Mouse (Mus musculus) CH12.LX (cell line): ENCODE data around the gene Msh2.

ENCODE experiments used
- CTCF ChIP-seq, 2 experiments: IDR thresholded peaks in 1 of 2; conservative IDR thresholded peaks in 1 of 2; 2 replicates each; pipeline ENCODE4 v1.5.1; 2011 to 2012; ENCODE audit warnings: low read depth in 2 of 2, low read length in 2 of 2, improper control_type of control experiment in 1 of 2, inconsistent platforms in 1 of 2, mild to moderate bottlenecking in 1 of 2, moderate library complexity in 1 of 2
- E2F4 ChIP-seq: IDR thresholded peaks from 2 replicates; pipeline ENCODE4 v1.6.1; 2011; ENCODE audit warnings: low read depth, low read length, improper control_type of control experiment; ENCODE audit not compliant: insufficient replicate concordance
- EP300 ChIP-seq: IDR thresholded peaks from 2 replicates; pipeline ENCODE4 v1.6.1; 2011; ENCODE audit warnings: low read length, improper control_type of control experiment
- ETS1 ChIP-seq: conservative IDR thresholded peaks from 2 replicates; pipeline ENCODE4 v1.6.1; 2012; ENCODE audit warnings: low read depth, mild to moderate bottlenecking, inconsistent platforms, low read length, improper control_type of control experiment, moderate library complexity
- MYC ChIP-seq: IDR thresholded peaks from 2 replicates; pipeline ENCODE4 v1.6.1; 2011; ENCODE audit warnings: low read depth, mild to moderate bottlenecking, improper control_type of control experiment, low read length
- RCOR1 ChIP-seq: conservative IDR thresholded peaks from 2 replicates; pipeline ENCODE4 v1.6.1; 2012; ENCODE audit warnings: low read depth, mild to moderate bottlenecking, inconsistent platforms, low read length, improper control_type of control experiment

DNA sequence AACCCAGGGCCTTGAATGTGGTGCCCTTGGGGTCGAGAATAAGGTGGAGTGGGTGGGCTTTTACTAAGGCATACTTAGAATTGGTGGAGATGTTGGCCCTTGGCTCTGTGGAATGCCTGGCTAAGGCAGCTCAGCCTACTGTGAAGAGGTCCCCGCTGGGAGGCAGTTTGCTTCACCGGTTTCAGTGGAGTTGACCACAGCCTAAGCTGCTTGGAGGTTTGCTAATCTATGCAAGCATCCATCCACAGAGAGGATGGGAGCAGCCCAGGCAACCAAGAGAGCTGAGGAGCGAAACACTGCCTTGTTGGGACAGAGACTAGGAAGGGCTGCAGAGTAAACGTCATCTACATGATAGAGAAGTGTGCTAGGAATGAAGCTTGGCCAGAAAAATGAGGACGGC is 24.7 kb downstream of the Msh2 start:
- TF ChIP-seq CTCF (conservative IDR thresholded peaks at IDR 0.05 in 1 of 2, IDR thresholded peaks at IDR 0.05 in 1 of 2; ENCODE audit: low read depth in 2 of 2, low read length in 2 of 2) (no peak), E2F4 (no peak), ETS1 (no peak), EP300 (no peak), MYC (no peak), RCOR1 (no peak)
